Mouse (Mus musculus) olfactory bulb, adult 2 months (tissue): ENCODE data around the gene Gprin2.

Source experiments
- CTCF ChIP-seq: fragments of 200-500 bp; IDR thresholded peaks from 2 replicates; pipeline ENCODE4 v1.5.1; 2012; ENCODE audit warnings: low read depth, mild to moderate bottlenecking, low read length, moderate library complexity; ENCODE audit not compliant: insufficient read depth
- POLR2A ChIP-seq: fragments of 200-500 bp; IDR thresholded peaks from 2 replicates; pipeline ENCODE4 v1.6.1; 2012; ENCODE audit warnings: mild to moderate bottlenecking, low read depth, low read length, moderate library complexity; ENCODE audit not compliant: insufficient read depth

GRCm38 (mm10) chr14:34232866-34233680, 31.6 kb upstream of the Gprin2 start:
- TF ChIP-seq POLR2A, result no peak
- TF ChIP-seq CTCF, result no peak
